Mouse (Mus musculus): Measurements from ENCODE around the gene Nek1. TPM values are rescaled to one million over a fixed set of nuclear protein-coding genes. Genes with fewer than 3 reads are reported as not detected.

Gene Nek1
- polyA plus RNA-seq, 1 experiment from 2014 or later = 7.8 TPM

DNA sequence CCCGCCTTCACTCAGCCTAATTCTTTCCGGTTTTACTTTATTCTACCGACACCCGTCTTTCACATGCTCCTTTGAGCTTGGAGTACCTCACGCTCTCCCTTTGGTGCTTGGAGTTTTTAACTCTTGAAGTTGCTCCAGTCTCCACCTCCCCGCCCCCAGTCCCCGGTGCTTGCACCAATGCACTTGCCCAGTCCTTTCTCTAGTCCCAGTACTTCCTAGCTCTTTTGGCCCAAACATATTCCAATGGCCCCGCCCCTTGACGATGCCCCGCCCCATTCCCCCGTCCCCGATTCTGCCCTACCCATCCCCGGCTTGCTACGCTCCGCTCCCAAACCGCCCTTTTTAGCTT lies 460 bp upstream of the Nek1 start:
- no peaks in the 10 kb centered on the region for H3K9me3 ChIP-seq (ENCODE audit: control insufficient read depth, low read length)
- H3K27me3 ChIP-seq (ENCODE audit: control insufficient read depth, insufficient read depth, low read length) = no peaks in the 10 kb centered on the region
- 1% methylated on average over 16 of the region's 16 CpGs for WGBS
- peak overlapping the region; percentile 54 for H3K9ac ChIP-seq (ENCODE audit: low read length)
- H3K36me3 ChIP-seq (ENCODE audit: control insufficient read depth, insufficient read depth, low read length) = no peaks in the 10 kb centered on the region
- no peak for DNase-seq (ENCODE audit: low spot score)
- ATAC-seq (ENCODE audit: low FRiP score, low TSS enrichment) = peak; percentile 84; the same call in 1 of the 2 replicates
- H3K4me1 ChIP-seq (replicated peaks; ENCODE audit: control insufficient read depth, insufficient read depth) = no peaks in the 10 kb centered on the region
- H3K27ac ChIP-seq (replicated peaks) = peak overlapping the region; percentile 74
- no peak for TF ChIP-seq CTCF (IDR thresholded peaks at IDR 0.05; ENCODE audit: low read depth)
- TF ChIP-seq EP300 (optimal IDR thresholded peaks at IDR 0.05) = no peak
- peak overlapping the region; percentile 64 for H3K4me2 ChIP-seq (replicated peaks; ENCODE audit: low read depth)
- H3K4me3 ChIP-seq (ENCODE audit: low read depth, low read length) = peak overlapping the region; percentile 75

DNA sequence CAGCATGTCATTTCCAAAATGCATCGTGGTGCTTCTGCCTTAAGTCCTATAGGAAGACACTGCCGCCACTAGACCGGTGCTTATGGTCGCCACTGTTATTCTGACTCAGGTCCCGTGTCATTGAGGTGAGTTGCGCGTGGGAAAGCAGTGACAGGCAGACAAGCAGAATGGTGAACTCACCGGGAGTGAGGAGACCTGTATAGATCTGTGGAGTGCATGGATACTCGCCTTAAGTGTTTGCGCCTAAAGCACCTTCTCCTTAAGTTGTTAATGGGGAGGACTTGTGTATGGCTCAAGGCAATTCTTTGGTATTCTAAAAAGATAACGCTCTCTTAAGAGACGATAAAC lies 618 bp downstream of the Nek1 start:
- peak overlapping the region; percentile 75 for H3K4me3 ChIP-seq (ENCODE audit: low read depth, low read length)
- TF ChIP-seq EP300 (optimal IDR thresholded peaks at IDR 0.05) = no peak
- no peak for TF ChIP-seq CTCF (IDR thresholded peaks at IDR 0.05; ENCODE audit: low read depth)
- no peaks in the 10 kb centered on the region for H3K36me3 ChIP-seq (ENCODE audit: control insufficient read depth, insufficient read depth, low read length)
- ATAC-seq (ENCODE audit: low FRiP score, low TSS enrichment) (peak; percentile 40), DNase-seq (ENCODE audit: low spot score) (no peak)
- H3K9ac ChIP-seq (ENCODE audit: low read length) = peak overlapping the region; percentile 78
- no peaks in the 10 kb centered on the region for H3K27me3 ChIP-seq (ENCODE audit: control insufficient read depth, insufficient read depth, low read length)
- 1% methylated on average over 12 of the region's 12 CpGs for WGBS
- peak overlapping the region; percentile 93 for H3K27ac ChIP-seq (replicated peaks)
- no peaks in the 10 kb centered on the region for H3K4me1 ChIP-seq (replicated peaks; ENCODE audit: control insufficient read depth, insufficient read depth)
- peak overlapping the region; percentile 77 for H3K4me2 ChIP-seq (replicated peaks; ENCODE audit: low read depth)
- H3K9me3 ChIP-seq (ENCODE audit: control insufficient read depth, low read length) = no peaks in the 10 kb centered on the region

DNA sequence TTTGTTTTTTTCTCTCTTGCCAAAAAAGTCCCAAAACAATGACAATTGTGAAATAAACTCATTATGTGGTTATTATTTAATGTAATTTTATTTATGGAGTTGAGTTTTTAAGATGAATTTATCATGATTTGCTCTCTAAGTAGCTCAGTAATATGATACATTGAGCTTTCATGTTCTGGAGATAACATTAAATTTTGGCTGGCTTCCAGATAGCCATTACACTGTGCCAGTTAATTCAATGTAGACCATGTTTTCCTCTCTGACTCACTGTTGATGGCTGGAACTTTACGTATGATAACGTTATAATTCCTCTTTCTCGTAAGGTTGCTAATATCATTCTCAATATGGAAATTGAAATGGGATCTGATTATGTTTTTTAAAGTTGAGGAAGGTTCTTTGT lies 3.5 kb downstream of the Nek1 start:
- no peak for TF ChIP-seq EP300 (optimal IDR thresholded peaks at IDR 0.05)
- no peak for TF ChIP-seq CTCF (IDR thresholded peaks at IDR 0.05; ENCODE audit: low read depth)
- no peaks in the 10 kb centered on the region for H3K4me1 ChIP-seq (replicated peaks; ENCODE audit: control insufficient read depth, insufficient read depth)
- H3K9ac ChIP-seq (ENCODE audit: low read length) = no peak overlapping the region
- H3K4me2 ChIP-seq (replicated peaks; ENCODE audit: low read depth) = no peak overlapping the region
- no peak overlapping the region for H3K4me3 ChIP-seq (ENCODE audit: low read depth, low read length)
- no peak overlapping the region for H3K27ac ChIP-seq (replicated peaks)
- no peaks in the 10 kb centered on the region for H3K9me3 ChIP-seq (ENCODE audit: control insufficient read depth, low read length)
- DNase-seq (ENCODE audit: low spot score) = no peak
- no peak for ATAC-seq (ENCODE audit: low FRiP score, low TSS enrichment)
- no peaks in the 10 kb centered on the region for H3K36me3 ChIP-seq (ENCODE audit: control insufficient read depth, insufficient read depth, low read length)
- no peaks in the 10 kb centered on the region for H3K27me3 ChIP-seq (ENCODE audit: control insufficient read depth, insufficient read depth, low read length)
- WGBS = 59% methylated on average over 3 of the region's 3 CpGs

DNA sequence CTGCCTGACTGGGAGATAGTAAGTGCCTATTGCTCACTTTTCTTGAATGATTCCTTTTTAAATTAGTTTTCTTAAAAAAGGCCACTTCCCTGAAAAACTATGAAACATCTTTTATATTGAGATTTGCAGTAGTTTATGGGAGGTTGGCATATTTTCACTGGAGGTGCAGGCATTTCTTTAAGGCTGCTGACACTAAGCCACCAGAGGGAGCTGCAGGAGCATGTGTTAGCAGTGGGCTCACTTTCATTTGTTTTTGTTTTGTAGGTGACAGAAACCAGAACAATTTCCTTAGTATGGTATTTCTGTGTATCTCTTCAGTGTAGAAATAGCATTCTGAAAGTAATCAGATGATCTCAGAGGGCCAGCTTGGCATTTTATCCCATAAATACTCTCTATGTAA lies 49.0 kb downstream of the Nek1 start:
- no peaks in the 10 kb centered on the region for H3K27me3 ChIP-seq (ENCODE audit: control insufficient read depth, insufficient read depth, low read length)
- TF ChIP-seq EP300 (optimal IDR thresholded peaks at IDR 0.05) (no peak), CTCF (IDR thresholded peaks at IDR 0.05; ENCODE audit: low read depth) (peak; percentile 88)
- H3K4me3 ChIP-seq (ENCODE audit: low read depth, low read length) = no peak overlapping the region
- H3K36me3 ChIP-seq (ENCODE audit: control insufficient read depth, insufficient read depth, low read length) = no peaks in the 10 kb centered on the region
- peak; percentile 58 for DNase-seq (ENCODE audit: low spot score)
- H3K9ac ChIP-seq (ENCODE audit: low read length) = no peak overlapping the region
- no peak overlapping the region for H3K27ac ChIP-seq (replicated peaks)
- H3K4me2 ChIP-seq (replicated peaks; ENCODE audit: low read depth) = no peak overlapping the region
- H3K9me3 ChIP-seq (ENCODE audit: control insufficient read depth, low read length) = no peaks in the 10 kb centered on the region
- no peaks in the 10 kb centered on the region for H3K4me1 ChIP-seq (replicated peaks; ENCODE audit: control insufficient read depth, insufficient read depth)
- ATAC-seq (ENCODE audit: low FRiP score, low TSS enrichment) = no peak

DNA sequence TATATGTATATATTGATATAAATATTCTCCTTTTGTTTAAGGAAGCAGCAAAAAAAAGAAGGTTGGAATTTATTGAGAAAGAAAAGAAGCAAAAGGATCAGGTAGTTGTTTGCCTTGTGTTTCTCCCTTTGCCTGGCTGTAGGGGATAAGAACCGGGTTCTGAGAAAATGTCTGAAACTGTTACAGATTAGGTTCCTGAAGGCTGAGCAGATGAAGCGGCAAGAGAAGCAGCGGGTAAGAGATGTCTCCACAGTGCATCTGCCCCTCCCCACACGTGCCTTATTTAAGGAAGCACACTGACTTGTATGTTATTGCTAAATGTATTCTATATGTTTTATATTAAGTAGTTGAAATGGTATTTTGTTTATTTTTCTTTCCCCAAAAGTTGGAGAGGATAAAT lies 50.9 kb downstream of the Nek1 start:
- Histone ChIP-seq H3K9me3 (ENCODE audit: control insufficient read depth, low read length) (no peaks in the 10 kb centered on the region), H3K27me3 (ENCODE audit: control insufficient read depth, insufficient read depth, low read length) (no peaks in the 10 kb centered on the region), H3K4me3 (ENCODE audit: low read depth, low read length) (no peak overlapping the region), H3K36me3 (ENCODE audit: control insufficient read depth, insufficient read depth, low read length) (no peaks in the 10 kb centered on the region), H3K4me1 (replicated peaks; ENCODE audit: control insufficient read depth, insufficient read depth) (no peaks in the 10 kb centered on the region), H3K9ac (ENCODE audit: low read length) (no peak overlapping the region), H3K4me2 (replicated peaks; ENCODE audit: low read depth) (no peak overlapping the region), H3K27ac (replicated peaks) (no peak overlapping the region)
- 85% methylated on average over 4 of the region's 4 CpGs for WGBS
- DNase-seq (ENCODE audit: low spot score) (no peak), ATAC-seq (ENCODE audit: low FRiP score, low TSS enrichment) (no peak)
- no peak for TF ChIP-seq CTCF (IDR thresholded peaks at IDR 0.05; ENCODE audit: low read depth)

DNA sequence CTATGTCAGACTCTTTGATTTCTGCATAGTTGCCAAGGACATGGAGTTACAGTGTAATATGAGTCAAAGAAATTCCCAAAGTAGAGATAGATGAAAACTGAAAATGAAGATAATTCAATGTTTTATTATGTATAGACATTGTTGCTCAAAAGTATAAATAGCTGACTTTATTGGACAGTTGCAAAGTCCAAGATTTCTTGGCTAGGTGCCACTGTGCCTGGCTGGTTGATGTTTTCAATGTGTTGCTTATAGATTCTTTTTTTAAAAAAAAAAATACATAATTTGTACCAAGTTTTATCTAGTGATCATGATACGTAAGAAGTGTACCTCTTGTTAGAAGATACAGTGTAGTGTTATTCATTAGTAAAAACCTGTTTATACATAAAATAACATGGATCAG lies 53.8 kb downstream of the Nek1 start:
- TF ChIP-seq CTCF (IDR thresholded peaks at IDR 0.05; ENCODE audit: low read depth) (no peak), EP300 (optimal IDR thresholded peaks at IDR 0.05) (no peak)
- 87% methylated on average over 1 of the region's 1 CpGs for WGBS
- ATAC-seq (ENCODE audit: low FRiP score, low TSS enrichment) (no peak), DNase-seq (ENCODE audit: low spot score) (no peak)
- Histone ChIP-seq H3K36me3 (ENCODE audit: control insufficient read depth, insufficient read depth, low read length) (peaks cover 8% of the 10 kb centered on the region), H3K27ac (replicated peaks) (no peak overlapping the region), H3K4me1 (replicated peaks; ENCODE audit: control insufficient read depth, insufficient read depth) (no peaks in the 10 kb centered on the region), H3K9ac (ENCODE audit: low read length) (no peak overlapping the region), H3K9me3 (ENCODE audit: control insufficient read depth, low read length) (no peaks in the 10 kb centered on the region), H3K4me2 (replicated peaks; ENCODE audit: low read depth) (no peak overlapping the region), H3K4me3 (ENCODE audit: low read depth, low read length) (no peak overlapping the region), H3K27me3 (ENCODE audit: control insufficient read depth, insufficient read depth, low read length) (no peaks in the 10 kb centered on the region)

Measured in stomach, postnatal 0 days (tissue).